Mouse (Mus musculus) 3T3-L1 (cell line): ENCODE data around the gene Ccdc47.

Experiments used
- DNase-seq: peaks from one replicate; pipeline ENCODE4 v3.0.0-alpha.2; 2015; ENCODE audit warnings: low read depth, low spot score

Ccdc47 gene

GRCm38 (mm10) chr11:106162237-106162636 is 53.9 kb downstream of the Ccdc47 start:
- DNase-seq, result no peak

GRCm38 (mm10) chr11:106160841-106161721 is 55.1 kb downstream of the Ccdc47 start, which contains the start of the genes Gm10840 and Limd2:
Gm10840 (plus strand) TSS chr11:106160850.
Limd2 (minus strand) TSS chr11:106160860.
- no peak for DNase-seq

GRCm38 (mm10) chr11:106159921-106160840 is 56.0 kb downstream of the Ccdc47 start:
- DNase-seq, result peak; percentile 32

- DNase-seq, result no peak
These were observed 56.8 kb downstream of the Ccdc47 start for GRCm38 (mm10) chr11:106159216-106159920.

DNA sequence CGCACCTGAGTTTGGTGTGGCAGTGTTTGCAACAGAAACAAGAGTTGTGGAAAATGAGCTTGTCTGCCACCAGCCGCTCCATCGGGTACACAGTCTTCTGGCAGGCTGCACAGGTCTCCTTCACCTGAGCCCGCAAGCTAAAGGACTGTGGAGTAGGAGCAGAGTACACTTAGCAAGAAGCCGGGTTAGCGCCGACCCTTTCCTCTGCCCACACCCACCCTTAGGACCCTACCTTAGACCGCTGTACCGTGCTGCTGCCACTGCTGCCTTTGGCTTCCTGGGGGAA is 57.3 kb downstream of the Ccdc47 start:
- no peak for DNase-seq

- peak; percentile 61 for DNase-seq
These were observed 57.8 kb downstream of the Ccdc47 start for GRCm38 (mm10) chr11:106158081-106158929.

DNA sequence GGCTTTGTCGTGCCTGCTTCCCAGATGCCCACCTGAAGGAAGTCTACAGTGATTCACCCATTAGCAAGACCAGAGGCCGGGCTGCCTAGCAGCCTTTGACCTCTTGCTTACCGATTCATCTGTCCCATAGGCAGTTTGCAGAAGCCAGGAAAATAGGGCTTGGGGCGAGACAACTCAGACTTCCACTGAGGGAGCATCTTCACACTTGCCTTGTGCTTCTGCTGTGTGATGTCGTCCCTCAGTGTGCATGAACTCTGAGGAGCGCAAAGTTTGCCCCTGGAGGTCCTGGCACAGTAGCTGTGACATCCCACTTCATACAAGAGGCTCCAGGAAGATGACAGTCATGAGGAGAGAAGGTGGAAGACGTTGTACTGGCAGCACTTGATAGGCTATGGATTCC is 59.0 kb downstream of the Ccdc47 start:
- no peak for DNase-seq

DNA sequence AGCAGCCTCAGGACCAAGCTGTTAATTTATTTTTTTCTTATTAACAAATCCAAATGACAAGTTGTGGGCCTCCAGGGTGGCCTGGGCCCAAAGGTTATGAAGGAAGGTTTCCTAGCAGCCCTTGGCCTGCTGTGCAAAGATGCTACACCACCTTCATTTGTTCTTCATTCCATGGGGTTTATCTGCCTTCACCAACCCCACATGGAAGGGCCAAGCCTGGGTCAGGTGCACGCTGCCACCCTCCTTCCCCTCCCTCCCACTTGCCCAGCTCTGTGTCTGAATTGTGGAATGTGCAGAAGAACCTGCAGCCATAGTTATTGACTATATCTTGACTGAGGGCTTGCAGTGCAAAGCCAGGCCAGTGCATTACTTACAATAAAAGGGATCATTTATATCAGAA is 59.9 kb downstream of the Ccdc47 start:
- no peak for DNase-seq

DNA sequence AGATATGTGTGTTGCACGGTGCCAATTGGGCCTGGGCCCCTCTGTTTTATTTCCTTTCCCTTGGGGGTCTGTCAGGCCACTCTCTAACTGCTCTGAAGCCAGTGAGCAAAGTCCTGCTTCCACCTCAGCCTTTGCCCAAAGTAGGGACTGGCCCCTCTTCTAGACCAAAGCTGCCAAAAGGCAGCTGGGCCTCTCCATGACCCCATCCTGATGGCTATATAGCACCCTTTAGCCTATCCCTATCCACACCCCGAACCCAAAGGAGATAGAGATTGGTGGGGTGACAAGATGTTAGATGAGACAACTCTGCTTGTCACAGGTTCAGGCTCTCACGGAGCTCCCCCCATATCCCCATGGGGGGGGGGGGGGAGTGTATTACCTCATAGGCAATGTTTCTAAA is 60.4 kb downstream of the Ccdc47 start:
- no peak for DNase-seq

GRCm38 (mm10) chr11:106154770-106155169 is 61.4 kb downstream of the Ccdc47 start:
- no peak for DNase-seq

GRCm38 (mm10) chr11:106154091-106154490 is 62.1 kb downstream of the Ccdc47 start:
- DNase-seq, result no peak

- DNase-seq, result no peak
These were observed 64.0 kb downstream of the Ccdc47 start for GRCm38 (mm10) chr11:106152132-106152531.

- DNase-seq, result no peak
These were observed 64.9 kb downstream of the Ccdc47 start for GRCm38 (mm10) chr11:106151219-106151618.
